Mouse (Mus musculus) kidney, adult 2 months (tissue): ENCODE data around the gene Trim27.

Experiments
- CTCF ChIP-seq: fragments of 200-500 bp; conservative IDR thresholded peaks from 2 replicates; pipeline ENCODE4 v1.5.1; 2011; ENCODE audit warnings: low read depth, mild to moderate bottlenecking, control low read depth, low read length, moderate library complexity, mixed read lengths; ENCODE audit not compliant: insufficient read depth, insufficient read length
- POLR2A ChIP-seq: fragments of 200-500 bp; IDR thresholded peaks from one replicate; pipeline ENCODE4 v1.6.1; 2011; ENCODE audit warnings: low read depth, low read length, control low read depth

DNA sequence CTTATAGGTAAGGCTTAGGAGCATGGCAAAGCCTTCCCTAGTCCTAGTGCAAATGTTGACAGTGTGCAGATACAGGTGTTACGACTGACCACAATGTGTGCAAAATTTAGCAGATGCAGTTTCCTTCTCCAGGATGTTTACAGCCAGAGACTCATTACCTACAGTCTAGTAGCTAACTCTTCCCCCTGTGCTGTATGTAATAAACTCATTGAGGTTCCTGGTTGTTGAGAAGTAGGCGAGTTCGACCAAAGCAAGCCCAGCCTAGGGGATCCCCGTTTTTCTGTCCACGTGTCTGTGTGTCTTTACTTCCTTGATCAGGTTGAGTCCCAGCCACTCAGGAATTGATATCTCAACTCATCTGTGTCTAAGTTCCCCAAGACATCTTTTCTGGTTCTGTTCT is 64.8 kb downstream of the Trim27 start:
- TF ChIP-seq CTCF (no peak), POLR2A (no peak)
